Mouse (Mus musculus): ENCODE measurements around the gene Svep1. TPM values are rescaled to one million over a fixed set of nuclear protein-coding genes. Genes with fewer than 3 reads are reported as not detected.

Svep1 gene
- polyA plus RNA-seq, 2 experiments = 0.29 to 0.34 TPM

DNA sequence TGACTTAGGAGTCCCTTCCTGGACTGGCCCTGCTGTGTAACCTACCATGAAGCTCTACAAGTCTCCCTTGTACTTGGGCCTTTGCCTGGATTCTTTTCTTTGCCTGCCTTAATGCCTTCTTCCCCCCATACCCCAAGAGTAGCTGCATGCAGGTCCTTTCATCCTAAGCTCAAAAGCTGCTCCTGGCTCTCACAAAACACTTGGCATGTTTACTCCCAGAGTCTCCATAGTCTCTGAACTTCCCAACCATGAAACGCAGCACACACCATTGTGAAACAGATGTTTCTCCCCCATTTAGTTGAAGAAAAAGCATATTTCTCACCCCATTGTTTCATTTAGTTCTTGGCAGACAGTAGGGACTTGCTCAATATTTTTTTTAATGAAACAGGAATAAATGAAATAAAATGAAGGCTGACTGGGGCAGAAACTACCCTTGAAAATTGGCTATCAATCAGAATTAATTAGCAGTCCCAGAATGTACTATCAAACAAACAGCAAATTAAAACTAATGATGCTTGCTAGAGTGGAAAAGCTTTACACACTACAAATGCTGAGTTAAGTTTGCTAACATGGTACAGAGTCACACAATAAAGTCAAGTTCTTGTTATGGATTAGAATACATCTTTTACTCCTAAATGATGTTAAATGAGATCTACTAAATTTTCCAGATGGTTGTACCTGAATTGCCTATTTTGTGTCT lies 72.9 kb downstream of the Svep1 start:
- no peak overlapping the region for H3K9ac ChIP-seq (replicated peaks)
- H3K4me2 ChIP-seq (ENCODE audit: low read depth) = no peak overlapping the region
- 73% methylated on average over 1 of the region's 1 CpGs for WGBS (ENCODE audit: insufficient replicate concordance)
- no peak for TF ChIP-seq EP300 (IDR thresholded peaks at IDR 0.05; ENCODE audit: low read depth)
- TF ChIP-seq CTCF (IDR thresholded peaks at IDR 0.05; ENCODE audit: low read depth) = no peak
- H3K27me3 ChIP-seq (ENCODE audit: control insufficient read depth, insufficient read depth, low read length) = no peaks in the 10 kb centered on the region
- DNase-seq (ENCODE audit: low read depth in 3 of 3, low spot score in 3 of 3) = no peak
- no peaks in the 10 kb centered on the region for H3K4me1 ChIP-seq (replicated peaks; ENCODE audit: control insufficient read depth in 2 of 2, insufficient read depth in 2 of 2, low read length in 1 of 2)
- H3K4me3 ChIP-seq (ENCODE audit: insufficient read depth in 1 of 2, low read depth in 2 of 2, low read length in 2 of 2) = no peak overlapping the region
- ATAC-seq (ENCODE audit: insufficient read depth) = no peak
- H3K27ac ChIP-seq = no peak overlapping the region
- H3K36me3 ChIP-seq (replicated peaks; ENCODE audit: control insufficient read depth, insufficient read depth, low read depth) = no peaks in the 10 kb centered on the region
- no peaks in the 10 kb centered on the region for H3K9me3 ChIP-seq (ENCODE audit: control insufficient read depth, low read length)

DNA sequence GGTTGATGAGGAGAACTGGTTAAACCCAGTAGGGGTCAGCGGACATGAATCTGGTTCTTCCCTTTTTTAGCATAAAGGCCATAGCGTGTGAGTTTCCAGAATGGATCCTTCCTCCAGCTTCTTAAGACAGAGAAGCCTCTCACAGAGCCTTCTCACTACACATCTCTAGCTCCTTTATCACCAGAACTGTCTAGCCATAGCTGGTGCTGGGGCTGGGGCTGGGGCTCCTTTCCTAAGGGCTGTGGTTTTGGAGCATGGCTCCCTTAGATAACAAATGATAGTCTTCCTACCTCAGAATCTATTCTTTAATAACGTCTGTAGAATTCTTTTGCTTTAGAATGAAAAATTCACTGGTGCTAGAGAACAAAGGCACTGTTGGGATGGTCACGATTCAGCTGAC lies 76.8 kb downstream of the Svep1 start:
- WGBS (ENCODE audit: insufficient replicate concordance) = 37% methylated on average over 4 of the region's 4 CpGs
- Histone ChIP-seq H3K9me3 (ENCODE audit: control insufficient read depth, low read length) (no peaks in the 10 kb centered on the region), H3K36me3 (replicated peaks; ENCODE audit: control insufficient read depth, insufficient read depth, low read depth) (no peaks in the 10 kb centered on the region), H3K27ac (no peak overlapping the region), H3K4me2 (ENCODE audit: low read depth) (no peak overlapping the region), H3K27me3 (ENCODE audit: control insufficient read depth, insufficient read depth, low read length) (no peaks in the 10 kb centered on the region), H3K4me3 (ENCODE audit: insufficient read depth in 1 of 2, low read depth in 2 of 2, low read length in 2 of 2) (no peak overlapping the region), H3K4me1 (replicated peaks; ENCODE audit: control insufficient read depth in 2 of 2, insufficient read depth in 2 of 2, low read length in 1 of 2) (no peaks in the 10 kb centered on the region; a peak in 1 of 4 replicates), H3K9ac (replicated peaks) (no peak overlapping the region)
- ATAC-seq (ENCODE audit: insufficient read depth) (no peak), DNase-seq (ENCODE audit: low read depth in 3 of 3, low spot score in 3 of 3) (no peak)
- no peak for TF ChIP-seq EP300 (IDR thresholded peaks at IDR 0.05; ENCODE audit: low read depth)
- no peak for TF ChIP-seq CTCF (IDR thresholded peaks at IDR 0.05; ENCODE audit: low read depth)

DNA sequence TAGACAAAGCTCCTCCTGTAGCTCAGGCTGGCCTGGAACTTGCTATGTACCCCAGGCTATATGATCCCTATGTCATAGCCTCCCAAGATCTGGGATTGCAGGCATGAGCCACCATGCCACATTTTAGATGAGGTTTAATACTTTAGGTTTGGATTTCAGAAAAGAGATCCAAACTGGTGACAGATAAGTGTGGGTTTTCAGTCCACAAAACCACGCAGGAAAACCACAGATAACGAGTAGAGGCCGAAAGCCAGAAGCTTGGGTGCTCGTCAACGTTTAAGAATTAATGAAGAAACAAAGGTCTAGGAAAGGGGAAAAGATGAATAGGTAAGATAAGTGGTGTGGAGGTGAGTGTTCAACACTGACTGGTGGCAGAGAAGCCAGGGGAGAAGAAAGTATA lies 79.6 kb downstream of the Svep1 start:
- DNase-seq (ENCODE audit: low read depth in 3 of 3, low spot score in 3 of 3) (no peak), ATAC-seq (ENCODE audit: insufficient read depth) (no peak)
- H3K27ac ChIP-seq = no peak overlapping the region
- H3K36me3 ChIP-seq (replicated peaks; ENCODE audit: control insufficient read depth, insufficient read depth, low read depth) = no peaks in the 10 kb centered on the region
- no peak overlapping the region for H3K4me2 ChIP-seq (ENCODE audit: low read depth)
- H3K4me3 ChIP-seq (ENCODE audit: insufficient read depth in 1 of 2, low read depth in 2 of 2, low read length in 2 of 2) = no peak overlapping the region
- H3K9me3 ChIP-seq (ENCODE audit: control insufficient read depth, low read length) = no peaks in the 10 kb centered on the region
- TF ChIP-seq CTCF (IDR thresholded peaks at IDR 0.05; ENCODE audit: low read depth) (no peak), EP300 (IDR thresholded peaks at IDR 0.05; ENCODE audit: low read depth) (no peak)
- no peak overlapping the region for H3K9ac ChIP-seq (replicated peaks)
- no peaks in the 10 kb centered on the region; a peak in 1 of 4 replicates for H3K4me1 ChIP-seq (replicated peaks; ENCODE audit: control insufficient read depth in 2 of 2, insufficient read depth in 2 of 2, low read length in 1 of 2)
- 2% methylated on average over 5 of the region's 5 CpGs for WGBS (ENCODE audit: insufficient replicate concordance)
- no peaks in the 10 kb centered on the region for H3K27me3 ChIP-seq (ENCODE audit: control insufficient read depth, insufficient read depth, low read length)

DNA sequence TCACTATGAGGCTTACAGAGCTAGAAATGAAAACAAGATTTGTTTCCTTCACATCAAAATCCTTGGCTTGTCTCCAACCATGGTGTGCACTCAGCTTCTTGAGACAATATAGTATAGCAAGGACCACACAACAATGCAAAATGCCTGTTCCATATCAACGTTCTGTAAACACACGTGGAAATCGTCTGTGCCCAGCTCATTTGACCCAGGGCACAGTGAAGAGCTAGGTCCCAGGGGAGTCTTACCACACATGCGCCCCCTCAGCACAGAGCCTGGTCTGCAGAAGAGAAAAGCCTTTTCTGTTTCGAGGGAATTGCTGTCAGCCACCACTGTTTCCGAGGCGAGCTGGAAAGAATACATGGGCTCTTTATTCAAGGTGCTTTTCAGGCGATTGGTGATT lies 91.2 kb downstream of the Svep1 start:
- Histone ChIP-seq H3K27ac (no peak overlapping the region), H3K4me2 (ENCODE audit: low read depth) (no peak overlapping the region), H3K36me3 (replicated peaks; ENCODE audit: control insufficient read depth, insufficient read depth, low read depth) (no peaks in the 10 kb centered on the region), H3K4me1 (replicated peaks; ENCODE audit: control insufficient read depth in 2 of 2, insufficient read depth in 2 of 2, low read length in 1 of 2) (no peaks in the 10 kb centered on the region), H3K9me3 (ENCODE audit: control insufficient read depth, low read length) (no peaks in the 10 kb centered on the region), H3K9ac (replicated peaks) (no peak overlapping the region), H3K27me3 (ENCODE audit: control insufficient read depth, insufficient read depth, low read length) (no peaks in the 10 kb centered on the region), H3K4me3 (ENCODE audit: insufficient read depth in 1 of 2, low read depth in 2 of 2, low read length in 2 of 2) (no peak overlapping the region)
- DNase-seq (ENCODE audit: low read depth in 3 of 3, low spot score in 3 of 3) (no peak), ATAC-seq (ENCODE audit: insufficient read depth) (no peak)
- no peak for TF ChIP-seq EP300 (IDR thresholded peaks at IDR 0.05; ENCODE audit: low read depth)
- no peak for TF ChIP-seq CTCF (IDR thresholded peaks at IDR 0.05; ENCODE audit: low read depth)
- WGBS (ENCODE audit: insufficient replicate concordance) = 60% methylated on average over 8 of the region's 8 CpGs

DNA sequence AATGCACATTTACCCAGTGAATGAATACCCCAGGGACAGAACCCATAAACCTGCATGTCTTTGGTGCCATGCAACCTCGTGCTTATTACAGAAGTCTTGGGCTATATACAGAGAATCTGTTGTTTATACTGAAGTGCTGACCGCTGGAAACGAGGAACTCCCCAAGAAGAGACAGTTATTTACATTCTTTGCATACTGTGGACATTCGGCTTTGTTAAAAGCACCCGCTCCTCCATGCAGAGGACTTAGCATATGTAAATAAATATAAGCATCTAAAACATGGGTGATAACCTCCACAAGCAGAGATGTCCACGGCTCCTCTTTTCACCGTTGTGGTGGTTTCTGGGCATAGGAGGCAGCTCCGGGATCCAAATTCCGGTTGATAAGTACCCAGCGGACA lies 95.7 kb downstream of the Svep1 start:
- no peak for ATAC-seq (ENCODE audit: insufficient read depth)
- WGBS (ENCODE audit: insufficient replicate concordance) = 65% methylated on average over 10 of the region's 10 CpGs
- TF ChIP-seq CTCF (IDR thresholded peaks at IDR 0.05; ENCODE audit: low read depth) (no peak), EP300 (IDR thresholded peaks at IDR 0.05; ENCODE audit: low read depth) (no peak)
- no peak overlapping the region for H3K9ac ChIP-seq (replicated peaks)
- H3K36me3 ChIP-seq (replicated peaks; ENCODE audit: control insufficient read depth, insufficient read depth, low read depth) = no peaks in the 10 kb centered on the region
- no peak overlapping the region for H3K27ac ChIP-seq
- no peak overlapping the region for H3K4me3 ChIP-seq (ENCODE audit: insufficient read depth in 1 of 2, low read depth in 2 of 2, low read length in 2 of 2)
- H3K27me3 ChIP-seq (ENCODE audit: control insufficient read depth, insufficient read depth, low read length) = no peaks in the 10 kb centered on the region
- H3K9me3 ChIP-seq (ENCODE audit: control insufficient read depth, low read length) = no peaks in the 10 kb centered on the region
- no peak overlapping the region for H3K4me2 ChIP-seq (ENCODE audit: low read depth)
- H3K4me1 ChIP-seq (replicated peaks; ENCODE audit: control insufficient read depth in 2 of 2, insufficient read depth in 2 of 2, low read length in 1 of 2) = no peaks in the 10 kb centered on the region
- DNase-seq (ENCODE audit: low read depth in 3 of 3, low spot score in 3 of 3) = no peak

Data from liver, embryonic 14.5 days (tissue).